Mouse (Mus musculus) intestine, postnatal 0 days (tissue): ENCODE data around the gene Eps8l1. TPM values are rescaled to one million over a fixed set of nuclear protein-coding genes. Genes with fewer than 3 reads are reported as not detected.
"Not testable (repeated sequence)": the region's sequence is repeated elsewhere in the genome, so short reads cannot be mapped to it uniquely, and the experiment has no call there.

ENCODE experiments used
- ATAC-seq: fragments of 200-750 bp; cut with Nextera tagmentation; 2 replicates; pipeline ENCODE4 v1.8.0; 2017; ENCODE audit warnings: mild to moderate bottlenecking, moderate TSS enrichment, moderate library complexity
- H3K27ac ChIP-seq: fragments of 300-500 bp; sonication (generic); 2 replicates; pipeline ENCODE4 v1.5.1; 2014; ENCODE audit warnings: mild to moderate bottlenecking, low read depth, low read length, moderate library complexity
- H3K27me3 ChIP-seq: fragments of 300-500 bp; sonication (generic); replicated peaks from 2 replicates; pipeline ENCODE4 v1.6.1; 2014; ENCODE audit warnings: low read length, mixed read lengths; ENCODE audit not compliant: control insufficient read depth, insufficient read depth
- H3K36me3 ChIP-seq: fragments of 300-500 bp; sonication (generic); 2 replicates; pipeline ENCODE4 v1.6.1; 2014; ENCODE audit warnings: mild to moderate bottlenecking, moderate library complexity; ENCODE audit not compliant: control insufficient read depth, insufficient read depth
- H3K4me1 ChIP-seq: fragments of 300-500 bp; sonication (generic); replicated peaks from 2 replicates; pipeline ENCODE4 v1.6.1; 2014; ENCODE audit warnings: antibody characterized with exemption, low read length, mixed read lengths; ENCODE audit not compliant: control insufficient read depth, insufficient read depth
- H3K4me2 ChIP-seq: fragments of 300-500 bp; sonication (generic); replicated peaks from 2 replicates; pipeline ENCODE4 v1.6.1; 2014; ENCODE audit warnings: low read depth, mild to moderate bottlenecking, moderate library complexity
- H3K4me3 ChIP-seq: fragments of 300-500 bp; sonication (generic); 2 replicates; pipeline ENCODE4 v1.5.1; 2014; ENCODE audit warnings: low read depth, low read length
- H3K9ac ChIP-seq: fragments of 300-500 bp; sonication (generic); 2 replicates; pipeline ENCODE4 v1.6.1; 2014; ENCODE audit warnings: mild to moderate bottlenecking, low read depth, low read length
- H3K9me3 ChIP-seq: fragments of 300-500 bp; sonication (generic); 2 replicates; pipeline ENCODE4 v1.6.1; 2016; ENCODE audit warnings: mixed run types; ENCODE audit not compliant: control insufficient read depth
- CTCF ChIP-seq: sonication (generic); IDR thresholded peaks from 2 replicates; pipeline ENCODE4 v1.5.1; 2016; ENCODE audit warnings: low read depth, mild to moderate bottlenecking, control low read depth, antibody characterized with exemption, moderate library complexity
- WGBS: fragments of 180-500 bp; shearing (Covaris S2); extraction: QIAGEN DNeasy Blood & Tissue Kit; methylation state at CpG from one replicate; pipeline ENCODE4 v1.1.7; 2014; 5-methylcytosine and 5-hydroxymethylcytosine counted together
- polyA plus RNA-seq: library from polyadenylated mRNA; unstranded; fragments of >200 nt; fragmentation: Nextera tagmentation; extraction: Ambion mirVana; gene quantifications from 2 replicates; pipeline ENCODE4 v1.2.1, GENCODE M21; 2015

Gene Eps8l1
- polyA plus RNA-seq, 1 experiment from 2014 or later: 1.7 TPM

- 74% methylated on average over 1 of the region's 1 CpGs for WGBS
- no peak for TF ChIP-seq CTCF
- H3K36me3 ChIP-seq: no peaks in the 10 kb centered on the region
- no peak overlapping the region for H3K4me3 ChIP-seq
- no peak overlapping the region for H3K4me2 ChIP-seq
- H3K27ac ChIP-seq: no peak overlapping the region
- H3K4me1 ChIP-seq: no peaks in the 10 kb centered on the region
- no peaks in the 10 kb centered on the region for H3K9me3 ChIP-seq
- no peak overlapping the region for H3K9ac ChIP-seq
- 0 out of 2 replicates have a peak, but pooled peaks cover 4% of the 10 kb centered on the region for H3K27me3 ChIP-seq
- no peak for ATAC-seq
These were observed 58.0 kb downstream of the Eps8l1 start for GRCm38 (mm10) chr7:4518487-4518886.

DNA sequence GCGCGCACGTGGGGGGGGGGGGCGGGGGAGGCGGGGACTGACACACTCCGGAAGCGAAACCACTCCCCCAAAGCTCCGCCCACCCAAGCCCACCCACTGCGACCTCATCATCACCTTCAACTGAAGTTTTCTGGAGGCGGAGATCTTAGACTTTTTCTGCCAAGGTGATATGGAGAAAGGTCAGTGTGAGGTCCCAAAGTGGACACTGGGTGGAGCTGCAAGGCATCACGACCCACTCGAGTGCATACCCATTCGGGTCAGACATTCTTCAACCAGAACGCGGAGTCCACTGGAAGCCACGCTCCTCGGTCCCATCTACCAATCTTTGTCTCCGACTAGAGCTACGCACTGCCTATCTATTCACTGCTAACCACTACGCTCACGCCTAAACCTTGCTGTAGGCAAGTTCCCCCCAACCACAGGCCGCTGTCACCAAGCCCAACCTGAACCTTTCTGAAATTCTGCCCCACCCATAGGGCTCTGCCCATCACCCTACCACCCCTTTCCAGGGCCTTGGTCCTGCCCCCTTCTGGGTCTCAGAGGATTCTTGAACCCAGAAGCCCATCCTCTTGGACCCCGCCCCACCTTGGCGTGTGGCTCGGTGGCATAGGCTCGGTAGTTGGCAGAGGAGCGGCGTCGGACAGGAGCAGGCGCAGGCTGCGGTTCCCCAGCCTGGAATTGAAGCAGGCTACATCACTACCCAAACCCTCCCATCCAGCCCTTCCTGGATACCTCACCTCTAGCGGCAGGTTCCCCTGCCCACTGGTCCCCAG lies 60.9 kb downstream of the Eps8l1 start:
- Histone ChIP-seq H3K27ac (no peak overlapping the region), H3K36me3 (no peaks in the 10 kb centered on the region), H3K4me1 (no peaks in the 10 kb centered on the region), H3K4me3 (0 out of 2 replicates have a peak overlapping the region, but pooled peaks have one; percentile 3), H3K27me3 (0 out of 2 replicates have a peak, but pooled peaks cover 4% of the 10 kb centered on the region), H3K9me3 (no peaks in the 10 kb centered on the region), H3K4me2 (peak overlapping the region; percentile 51), H3K9ac (no peak overlapping the region)
- WGBS: 29% methylated on average over 32 of the region's 32 CpGs
- no peak for ATAC-seq
- TF ChIP-seq CTCF: peak; percentile 29; the same call in 1 of the 2 replicates

DNA sequence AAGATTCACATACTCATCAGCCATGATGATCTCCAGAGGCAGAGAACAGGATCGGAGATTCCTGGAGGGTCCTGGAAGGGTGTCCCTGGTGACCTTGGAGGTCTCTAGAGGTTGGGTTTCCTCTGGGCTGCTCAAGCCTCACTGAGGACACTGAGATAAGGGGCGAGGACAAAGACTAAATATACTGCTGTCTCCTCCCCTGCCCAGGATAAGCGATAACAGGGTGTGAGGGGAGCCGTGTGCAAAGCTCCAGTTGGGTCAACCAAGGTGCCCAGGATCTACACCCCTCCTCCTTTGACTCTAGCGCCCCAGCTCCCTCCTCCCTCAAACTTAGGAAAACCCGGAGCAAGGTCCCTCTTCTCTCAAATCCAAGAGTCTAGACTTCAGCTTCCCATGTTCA lies 61.8 kb downstream of the Eps8l1 start:
- TF ChIP-seq CTCF: no peak
- Histone ChIP-seq H3K4me1 (no peaks in the 10 kb centered on the region), H3K9ac (no peak overlapping the region), H3K36me3 (no peaks in the 10 kb centered on the region), H3K27me3 (0 out of 2 replicates have a peak, but pooled peaks cover 4% of the 10 kb centered on the region), H3K9me3 (no peaks in the 10 kb centered on the region), H3K4me3 (no peak overlapping the region), H3K4me2 (no peak overlapping the region), H3K27ac (no peak overlapping the region)
- ATAC-seq: no peak
- WGBS: 68% methylated on average over 6 of the region's 6 CpGs

DNA sequence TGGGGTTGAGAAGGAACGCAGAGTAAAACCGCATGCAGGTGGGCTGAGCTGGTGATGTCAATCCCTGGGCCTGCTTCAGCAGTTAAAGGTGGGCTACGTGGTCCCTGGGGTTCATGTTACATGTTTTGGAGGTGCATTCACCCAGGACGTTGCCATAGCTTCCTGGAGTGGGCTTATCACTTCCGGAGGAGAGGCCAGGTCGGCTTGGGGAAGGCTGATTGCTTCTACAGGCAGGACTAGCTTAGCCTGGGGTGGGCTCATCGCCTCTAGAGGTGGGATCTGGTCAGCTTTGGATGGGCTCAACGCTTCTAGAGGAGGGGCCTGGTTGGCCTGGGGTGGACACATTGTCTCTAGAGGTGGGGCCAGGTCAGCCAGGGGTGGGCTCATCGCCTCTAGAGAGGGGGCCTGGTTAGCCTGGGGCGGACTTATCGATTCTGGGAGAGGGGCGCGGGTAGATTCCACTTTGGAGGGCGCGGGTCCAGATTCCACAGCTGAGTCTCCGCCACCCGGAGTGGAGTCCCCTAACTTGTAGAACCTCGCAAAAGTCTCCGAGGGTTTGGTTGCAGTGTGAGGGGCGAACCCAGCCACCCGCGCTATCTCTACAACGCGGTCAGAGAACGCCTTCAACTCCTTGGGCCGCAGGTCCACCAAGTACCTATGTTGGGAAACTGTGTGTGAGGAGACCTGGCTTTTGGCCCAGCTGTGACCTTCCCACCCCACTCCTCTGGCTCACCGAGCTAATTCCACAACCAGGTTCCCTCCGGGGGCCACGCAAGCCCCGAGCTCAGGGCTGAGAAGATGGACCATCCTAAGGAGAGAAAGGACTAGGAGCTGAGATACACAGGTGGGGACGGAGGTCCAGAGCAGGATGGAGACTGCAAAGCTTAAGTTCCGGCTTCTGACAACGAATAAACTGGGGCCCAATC lies 63.0 kb downstream of the Eps8l1 start:
- H3K9ac ChIP-seq: no peak overlapping the region
- TF ChIP-seq CTCF: no peak
- H3K4me3 ChIP-seq: no peak overlapping the region
- H3K4me2 ChIP-seq: no peak overlapping the region
- H3K27ac ChIP-seq: no peak overlapping the region
- no peaks in the 10 kb centered on the region for H3K9me3 ChIP-seq
- H3K36me3 ChIP-seq: no peaks in the 10 kb centered on the region
- no peak for ATAC-seq
- H3K27me3 ChIP-seq: 0 out of 2 replicates have a peak, but pooled peaks cover 4% of the 10 kb centered on the region
- 90% methylated on average over 33 of the region's 33 CpGs for WGBS
- H3K4me1 ChIP-seq: no peaks in the 10 kb centered on the region

DNA sequence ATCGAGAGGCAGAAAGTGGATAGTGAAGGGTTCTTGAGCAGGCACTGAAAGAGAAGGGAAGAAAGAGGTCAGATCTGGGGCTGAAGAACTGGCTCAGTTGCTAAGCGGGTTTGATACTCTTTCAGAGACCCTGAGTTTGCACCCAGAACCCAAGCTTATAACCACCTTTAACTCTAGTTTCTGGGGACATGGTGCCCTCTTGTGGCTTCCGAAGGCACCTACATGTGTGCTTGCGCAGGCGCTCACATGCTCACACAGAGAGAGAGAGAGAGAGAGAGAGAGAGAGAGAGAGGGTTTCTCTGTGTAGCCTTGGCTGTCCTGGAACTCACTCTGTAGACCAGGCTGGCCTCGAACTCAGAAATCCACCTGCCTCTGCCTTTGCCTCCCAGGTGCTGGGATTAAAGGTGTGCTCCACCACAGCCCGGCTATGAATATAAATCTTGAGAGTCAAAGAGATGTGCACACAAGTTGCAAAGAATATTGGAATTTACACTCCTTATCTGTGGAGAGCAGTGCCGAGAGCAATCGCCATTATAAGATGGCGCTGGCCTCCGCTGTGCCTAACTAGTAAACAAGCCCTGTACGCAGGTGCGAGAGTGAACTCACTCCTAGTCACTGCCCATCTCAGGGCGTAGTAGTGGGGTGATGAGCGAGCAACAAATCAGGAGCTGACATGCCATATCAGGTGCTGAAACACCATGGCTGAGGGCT lies 63.9 kb downstream of the Eps8l1 start, which contains the start of gene Tnni3:
TSS of gene Tnni3 (minus strand) at position 18 of the 711 bp plus-strand sequence.
- 66% methylated on average over 15 of the region's 15 CpGs for WGBS
- H3K9ac ChIP-seq: not testable (repeated sequence)

More for the DNA sequence above, 63.9 kb downstream of the Eps8l1 start, which contains the start of gene Tnni3:
- H3K27me3 ChIP-seq, H3K27ac ChIP-seq, H3K4me3 ChIP-seq, H3K4me2 ChIP-seq, H3K9me3 ChIP-seq, ATAC-seq, H3K4me1 ChIP-seq, H3K36me3 ChIP-seq: not testable (repeated sequence)
- peak; percentile 82 for TF ChIP-seq CTCF
